Mouse (Mus musculus) embryo, embryonic 11.5 days (tissue): ENCODE measurements around the gene Rps6kb1.

Experiments used
- DNase-seq: peaks from one replicate; pipeline ENCODE4 v3.0.0-alpha.2; 2012; ENCODE audit warnings: low read depth, low spot score

Gene Rps6kb1

DNA sequence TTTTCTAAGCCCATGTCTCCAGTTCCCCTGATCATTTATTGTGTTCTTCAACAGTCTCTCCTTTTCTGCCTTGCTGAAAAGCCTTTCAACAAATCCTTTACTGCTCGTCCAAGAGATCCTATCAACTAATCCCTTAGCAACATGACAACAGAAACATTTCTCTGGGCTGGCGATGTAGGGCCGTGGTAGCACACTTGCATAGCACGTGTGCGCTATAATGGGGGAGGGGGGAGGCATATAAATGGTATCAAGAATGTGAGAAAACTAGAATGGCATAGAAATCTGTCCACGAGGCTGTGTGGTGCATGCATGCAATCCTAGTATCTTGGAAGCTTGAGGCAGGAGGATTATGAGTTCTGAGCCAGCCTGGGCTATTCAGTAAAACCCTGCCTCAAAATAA lies 72.8 kb downstream of the Rps6kb1 start:
- DNase-seq: no peak

GRCm38 (mm10) chr11:86468971-86469370 lies 75.6 kb downstream of the Rps6kb1 start:
- DNase-seq: no peak

GRCm38 (mm10) chr11:86468345-86468744 lies 76.3 kb downstream of the Rps6kb1 start:
- DNase-seq: no peak

GRCm38 (mm10) chr11:86464275-86464674 lies 80.3 kb downstream of the Rps6kb1 start:
- DNase-seq: peak; percentile 71

GRCm38 (mm10) chr11:86462579-86462978 lies 82.0 kb downstream of the Rps6kb1 start:
- DNase-seq: no peak

DNA sequence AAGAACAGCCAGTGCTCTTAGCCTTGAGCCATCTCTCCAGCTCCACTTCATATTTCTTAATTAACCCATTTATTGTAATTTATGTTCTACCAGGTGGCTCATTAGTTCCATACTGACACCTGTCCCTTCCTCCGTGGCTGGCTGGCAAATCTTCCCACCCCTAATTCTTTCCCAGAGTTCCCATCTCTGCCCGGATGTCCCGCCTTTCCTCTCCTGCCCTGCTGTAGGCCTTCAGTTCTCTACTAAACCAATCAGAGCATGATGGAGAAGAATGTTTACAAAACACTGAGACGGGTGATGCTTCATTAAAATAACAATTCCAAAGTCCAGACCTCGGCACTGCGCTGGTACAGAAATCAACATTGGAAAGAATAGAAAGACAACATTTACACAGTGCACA lies 85.7 kb downstream of the Rps6kb1 start:
- DNase-seq: no peak

GRCm38 (mm10) chr11:86457545-86457944 lies 87.1 kb downstream of the Rps6kb1 start:
- DNase-seq: no peak

DNA sequence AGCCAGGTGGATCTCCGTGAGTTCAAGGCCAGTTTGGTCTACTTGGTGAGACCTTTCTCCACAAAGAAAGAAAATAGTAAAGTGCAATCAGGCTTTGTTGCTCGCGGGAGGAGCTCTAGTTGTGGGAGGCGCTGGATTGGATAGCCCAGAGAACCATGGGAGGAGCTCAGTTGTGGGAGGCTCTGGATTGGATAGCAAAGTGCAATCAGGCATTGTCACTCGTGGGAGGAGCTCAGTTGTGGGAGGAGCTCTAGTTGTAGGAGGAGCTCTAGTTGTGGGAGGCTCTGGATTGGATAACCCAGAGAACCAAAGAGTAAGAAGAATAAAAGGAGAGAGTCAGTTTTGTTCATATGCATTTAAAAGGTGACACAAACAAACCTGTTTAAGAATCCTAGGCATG lies 90.6 kb downstream of the Rps6kb1 start:
- no peak for DNase-seq
